Mouse (Mus musculus): ENCODE results near the gene Abtb2. TPM values are rescaled to one million over a fixed set of nuclear protein-coding genes. Genes with fewer than 3 reads are reported as not detected.

The Abtb2 gene
- polyA plus RNA-seq, 1 experiment from 2014 or later = 19.1 TPM

DNA sequence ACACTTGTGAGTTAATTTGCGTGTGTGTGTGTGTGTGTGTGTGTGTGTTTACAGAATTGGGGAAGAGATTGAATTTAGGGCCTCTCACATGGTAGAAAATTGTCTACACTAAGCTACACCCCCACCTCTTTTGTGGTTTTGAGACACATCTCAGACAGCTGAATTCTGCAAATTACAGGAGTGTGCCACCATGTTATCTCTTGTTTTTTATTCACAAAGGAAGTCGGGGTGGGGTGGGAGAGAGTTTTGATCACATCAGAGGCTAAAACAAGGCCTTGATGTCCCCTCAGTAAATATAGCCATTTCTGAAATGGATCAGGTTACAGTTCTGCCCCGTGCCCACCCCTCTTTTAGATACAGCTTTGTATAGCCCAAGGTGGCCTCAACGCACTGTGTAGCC, 86.0 kb downstream of the Abtb2 start:
- H3K4me1 ChIP-seq = peaks cover 6% of the 10 kb centered on the region; the same call in 1 of the 2 replicates
- no peak overlapping the region for H3K9ac ChIP-seq
- H3K4me3 ChIP-seq = no peak overlapping the region
- H3K36me3 ChIP-seq = no peaks in the 10 kb centered on the region
- ATAC-seq (ENCODE audit: low FRiP score, low read depth) = no peak
- H3K27me3 ChIP-seq (replicated peaks) = no peaks in the 10 kb centered on the region
- H3K27ac ChIP-seq = no peak overlapping the region
- WGBS = 81% methylated on average over 4 of the region's 4 CpGs
- H3K4me2 ChIP-seq (replicated peaks) = no peak overlapping the region
- H3K9me3 ChIP-seq = no peaks in the 10 kb centered on the region

- Histone ChIP-seq H3K36me3 (no peaks in the 10 kb centered on the region), H3K9ac (no peak overlapping the region), H3K27ac (no peak overlapping the region), H3K27me3 (replicated peaks) (no peaks in the 10 kb centered on the region), H3K4me1 (peaks cover 5% of the 10 kb centered on the region), H3K9me3 (no peaks in the 10 kb centered on the region), H3K4me2 (replicated peaks) (no peak overlapping the region), H3K4me3 (no peak overlapping the region)
- 90% methylated on average over 1 of the region's 1 CpGs for WGBS
- ATAC-seq (ENCODE audit: low FRiP score, low read depth) = no peak
Measured at GRCm38 (mm10) chr2:103655037-103655436, 88.9 kb downstream of the Abtb2 start.

- Histone ChIP-seq H3K27ac (no peak overlapping the region), H3K36me3 (no peaks in the 10 kb centered on the region), H3K9me3 (no peaks in the 10 kb centered on the region), H3K4me1 (peaks cover 14% of the 10 kb centered on the region), H3K9ac (no peak overlapping the region), H3K4me2 (replicated peaks) (no peak overlapping the region), H3K27me3 (replicated peaks) (no peaks in the 10 kb centered on the region), H3K4me3 (no peak overlapping the region)
- no peak for ATAC-seq (ENCODE audit: low FRiP score, low read depth)
Measured at GRCm38 (mm10) chr2:103656028-103656427, 89.9 kb downstream of the Abtb2 start.

DNA sequence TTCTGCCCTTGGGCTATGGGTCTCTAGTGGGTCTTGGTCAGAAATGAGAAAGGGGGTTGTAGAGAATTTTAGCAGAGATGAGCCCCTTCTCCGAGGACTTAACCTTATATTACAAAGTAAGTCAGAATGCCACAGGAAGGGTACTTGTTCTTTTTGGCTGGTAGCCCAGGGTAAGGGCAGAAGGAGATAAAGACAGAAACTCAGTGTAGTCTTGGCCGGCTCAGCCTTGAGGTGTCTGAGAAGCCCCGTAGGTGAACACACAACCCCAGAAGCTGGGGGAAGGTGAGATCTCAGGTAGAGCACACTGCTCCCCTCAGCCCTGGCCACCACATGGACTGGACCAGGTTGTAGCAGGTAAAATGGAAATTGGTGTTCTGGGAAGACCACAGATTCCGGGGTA, 93.1 kb downstream of the Abtb2 start:
- Histone ChIP-seq H3K4me2 (replicated peaks) (no peak overlapping the region), H3K27me3 (replicated peaks) (no peaks in the 10 kb centered on the region), H3K36me3 (no peaks in the 10 kb centered on the region), H3K27ac (no peak overlapping the region), H3K9ac (no peak overlapping the region), H3K4me1 (peaks cover 16% of the 10 kb centered on the region), H3K9me3 (no peaks in the 10 kb centered on the region), H3K4me3 (no peak overlapping the region)
- 88% methylated on average over 4 of the region's 4 CpGs for WGBS
- no peak for ATAC-seq (ENCODE audit: low FRiP score, low read depth)

DNA sequence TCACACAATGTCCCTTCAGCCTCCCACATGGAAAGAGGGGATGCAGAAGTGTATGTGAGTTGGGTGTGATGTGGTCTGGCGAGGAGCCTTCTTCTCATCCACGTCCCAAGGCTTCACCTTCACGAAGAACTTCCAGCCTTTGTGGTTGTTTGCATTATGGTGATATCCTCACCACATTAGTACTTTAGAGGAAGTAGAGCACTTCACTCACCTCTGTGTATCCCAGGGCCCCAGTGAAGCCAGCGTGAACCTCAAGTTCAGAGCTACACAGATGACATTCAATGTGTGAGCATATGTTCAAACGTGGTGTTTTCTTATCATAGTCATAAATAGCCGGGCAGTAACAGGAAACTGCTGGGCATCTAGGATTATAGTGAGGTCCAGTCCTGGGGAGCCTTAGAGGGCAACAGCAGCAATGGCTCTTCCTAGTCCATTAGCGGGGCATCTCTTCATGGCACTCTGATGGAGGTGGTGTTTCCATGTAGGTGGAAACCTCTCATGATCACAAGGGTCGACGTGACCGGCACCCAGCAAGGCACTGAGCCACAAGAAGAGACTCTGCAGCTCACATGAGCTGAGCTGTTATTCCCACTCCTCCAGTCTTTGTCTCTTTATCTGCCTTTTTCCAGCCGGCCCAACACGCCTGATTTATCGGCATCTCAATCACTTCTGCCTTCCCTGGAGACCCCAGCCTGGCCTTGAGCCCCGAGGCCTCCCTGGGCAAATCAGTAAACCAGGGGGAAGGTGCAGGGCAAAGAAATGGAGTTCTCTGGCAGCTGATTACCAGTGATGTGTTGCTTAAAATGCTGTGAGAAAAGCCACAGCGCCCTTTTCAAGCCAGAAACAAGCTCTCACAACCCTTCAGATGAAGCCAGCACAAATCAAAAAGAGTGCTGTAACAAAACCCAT, 93.8 kb downstream of the Abtb2 start:
- no peaks in the 10 kb centered on the region for H3K36me3 ChIP-seq
- peaks cover 16% of the 10 kb centered on the region for H3K4me1 ChIP-seq
- WGBS = 63% methylated on average over 15 of the region's 15 CpGs
- H3K9ac ChIP-seq = no peak overlapping the region
- ATAC-seq (ENCODE audit: low FRiP score, low read depth) = no peak
- H3K4me2 ChIP-seq (replicated peaks) = no peak overlapping the region
- H3K27me3 ChIP-seq (replicated peaks) = no peaks in the 10 kb centered on the region
- H3K9me3 ChIP-seq = no peaks in the 10 kb centered on the region
- H3K27ac ChIP-seq = 0 out of 2 replicates have a peak overlapping the region, but pooled peaks have one; percentile 53
- no peak overlapping the region for H3K4me3 ChIP-seq

DNA sequence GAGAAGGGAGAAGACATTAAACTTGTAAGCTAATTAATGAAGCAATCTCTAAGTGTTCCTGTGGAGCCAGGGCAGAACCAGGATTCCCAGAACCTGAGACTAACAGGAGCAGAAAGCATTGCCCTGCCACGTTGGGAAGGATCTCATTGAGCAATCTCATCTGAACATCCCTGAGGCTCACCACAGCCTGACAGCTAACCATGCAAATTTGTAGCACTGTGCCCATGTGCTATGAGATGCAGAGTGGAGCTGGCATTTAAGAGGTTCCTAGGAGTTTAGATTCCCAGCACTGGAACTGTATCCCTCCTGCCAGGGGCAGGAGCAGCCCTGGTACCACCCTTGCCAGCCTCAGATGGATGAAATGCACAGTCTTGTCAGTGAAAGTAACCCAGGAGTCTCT, 95.6 kb downstream of the Abtb2 start:
- Histone ChIP-seq H3K27me3 (replicated peaks) (0 out of 2 replicates have a peak, but pooled peaks cover 2% of the 10 kb centered on the region), H3K4me3 (no peak overlapping the region), H3K4me2 (replicated peaks) (no peak overlapping the region), H3K36me3 (no peaks in the 10 kb centered on the region), H3K9me3 (no peaks in the 10 kb centered on the region), H3K9ac (no peak overlapping the region), H3K27ac (no peak overlapping the region), H3K4me1 (peaks cover 16% of the 10 kb centered on the region)
- ATAC-seq (ENCODE audit: low FRiP score, low read depth) = no peak
- 38% methylated on average over 1 of the region's 1 CpGs for WGBS

DNA sequence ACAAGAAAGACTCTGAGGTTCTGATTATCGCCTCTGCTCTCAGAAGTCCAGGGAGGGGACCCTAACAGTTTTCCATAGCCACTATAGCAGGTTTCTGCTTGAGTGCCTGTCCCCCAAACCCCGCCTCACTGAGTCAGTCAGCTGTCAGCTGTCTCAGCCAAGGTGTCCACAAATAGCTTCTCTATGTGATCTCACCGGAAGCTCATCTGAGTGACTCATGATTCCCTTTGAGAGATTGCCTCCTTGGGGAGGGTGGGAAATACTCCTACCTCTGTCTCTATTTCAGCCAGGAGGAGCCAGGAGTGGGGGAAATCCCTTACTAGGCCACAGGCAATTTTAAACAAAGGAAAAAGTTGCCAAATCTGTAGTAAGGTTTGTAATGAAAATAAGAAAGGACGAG, 96.0 kb downstream of the Abtb2 start:
- H3K9ac ChIP-seq = no peak overlapping the region
- H3K27ac ChIP-seq = no peak overlapping the region
- no peaks in the 10 kb centered on the region for H3K36me3 ChIP-seq
- peaks cover 16% of the 10 kb centered on the region for H3K4me1 ChIP-seq
- H3K4me2 ChIP-seq (replicated peaks) = no peak overlapping the region
- no peak overlapping the region for H3K4me3 ChIP-seq
- H3K27me3 ChIP-seq (replicated peaks) = 0 out of 2 replicates have a peak, but pooled peaks cover 5% of the 10 kb centered on the region
- no peak for ATAC-seq (ENCODE audit: low FRiP score, low read depth)
- 71% methylated on average over 4 of the region's 4 CpGs for WGBS
- H3K9me3 ChIP-seq = no peaks in the 10 kb centered on the region

- H3K4me1 ChIP-seq = peaks cover 26% of the 10 kb centered on the region
- no peaks in the 10 kb centered on the region for H3K36me3 ChIP-seq
- ATAC-seq (ENCODE audit: low FRiP score, low read depth) = no peak
- 0 out of 2 replicates have a peak, but pooled peaks cover 6% of the 10 kb centered on the region for H3K27me3 ChIP-seq (replicated peaks)
- no peak overlapping the region for H3K9ac ChIP-seq
- 79% methylated on average over 6 of the region's 6 CpGs for WGBS
- no peaks in the 10 kb centered on the region for H3K9me3 ChIP-seq
- H3K4me3 ChIP-seq = no peak overlapping the region
- H3K27ac ChIP-seq = no peak overlapping the region
- no peak overlapping the region for H3K4me2 ChIP-seq (replicated peaks)
Measured at GRCm38 (mm10) chr2:103664341-103664740, 98.2 kb downstream of the Abtb2 start.

- no peaks in the 10 kb centered on the region for H3K36me3 ChIP-seq
- no peak overlapping the region for H3K4me2 ChIP-seq (replicated peaks)
- no peak overlapping the region for H3K4me3 ChIP-seq
- 0 out of 2 replicates have a peak, but pooled peaks cover 8% of the 10 kb centered on the region for H3K27me3 ChIP-seq (replicated peaks)
- peaks cover 16% of the 10 kb centered on the region for H3K4me1 ChIP-seq
- no peak overlapping the region for H3K27ac ChIP-seq
- no peak overlapping the region for H3K9ac ChIP-seq
- peak; percentile 65 for ATAC-seq (ENCODE audit: low FRiP score, low read depth)
- WGBS = 47% methylated on average over 8 of the region's 8 CpGs
- H3K9me3 ChIP-seq = no peaks in the 10 kb centered on the region
Measured at GRCm38 (mm10) chr2:103667962-103668815, 102.1 kb downstream of the Abtb2 start.

- WGBS = 86% methylated on average over 8 of the region's 8 CpGs
- Histone ChIP-seq H3K4me2 (replicated peaks) (no peak overlapping the region), H3K4me1 (peaks cover 16% of the 10 kb centered on the region), H3K9ac (no peak overlapping the region), H3K27ac (no peak overlapping the region), H3K27me3 (replicated peaks) (0 out of 2 replicates have a peak, but pooled peaks cover 8% of the 10 kb centered on the region), H3K4me3 (no peak overlapping the region), H3K9me3 (no peaks in the 10 kb centered on the region), H3K36me3 (no peaks in the 10 kb centered on the region)
- ATAC-seq (ENCODE audit: low FRiP score, low read depth) = no peak
Measured at GRCm38 (mm10) chr2:103668939-103669338, 102.8 kb downstream of the Abtb2 start.

DNA sequence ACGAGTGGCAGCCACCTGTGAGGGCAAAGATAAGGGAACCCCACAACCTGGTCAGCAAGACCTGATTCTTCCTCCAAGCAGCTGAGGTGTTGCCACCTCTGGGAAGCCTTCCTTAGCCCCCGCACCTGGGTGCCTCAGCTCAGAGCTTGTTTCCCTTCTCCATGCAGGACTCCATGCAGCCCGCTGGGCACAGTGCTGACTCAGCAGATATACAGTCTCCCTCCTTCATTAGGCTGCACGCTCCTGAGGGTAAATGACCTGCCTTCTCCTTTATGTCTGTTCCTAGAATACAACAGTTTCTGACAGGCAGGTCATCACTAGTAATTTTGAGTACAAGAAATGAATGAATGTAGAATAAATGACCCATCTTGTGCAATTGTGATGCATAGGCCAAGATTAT, 103.5 kb downstream of the Abtb2 start:
- no peaks in the 10 kb centered on the region for H3K36me3 ChIP-seq
- H3K27me3 ChIP-seq (replicated peaks) = 0 out of 2 replicates have a peak, but pooled peaks cover 8% of the 10 kb centered on the region
- H3K4me2 ChIP-seq (replicated peaks) = no peak overlapping the region
- ATAC-seq (ENCODE audit: low FRiP score, low read depth) = no peak
- peaks cover 16% of the 10 kb centered on the region for H3K4me1 ChIP-seq
- H3K9me3 ChIP-seq = no peaks in the 10 kb centered on the region
- H3K27ac ChIP-seq = no peak overlapping the region
- no peak overlapping the region for H3K9ac ChIP-seq
- H3K4me3 ChIP-seq = no peak overlapping the region
- WGBS = 80% methylated on average over 4 of the region's 4 CpGs

GRCm38 (mm10) chr2:103670276-103670680, 104.2 kb downstream of the Abtb2 start:
- Histone ChIP-seq H3K27me3 (replicated peaks) (0 out of 2 replicates have a peak, but pooled peaks cover 8% of the 10 kb centered on the region), H3K9ac (no peak overlapping the region), H3K27ac (no peak overlapping the region), H3K4me2 (replicated peaks) (no peak overlapping the region), H3K9me3 (no peaks in the 10 kb centered on the region), H3K36me3 (no peaks in the 10 kb centered on the region), H3K4me1 (peaks cover 16% of the 10 kb centered on the region), H3K4me3 (no peak overlapping the region)
- ATAC-seq (ENCODE audit: low FRiP score, low read depth) = no peak
- 71% methylated on average over 3 of the region's 3 CpGs for WGBS
